Mouse (Mus musculus): Measurements from ENCODE around the gene Arxes1. TPM values are rescaled to one million over a fixed set of nuclear protein-coding genes. Genes with fewer than 3 reads are reported as not detected.
"Not testable (repeated sequence)": the region's sequence is repeated elsewhere in the genome, so short reads cannot be mapped to it uniquely, and the experiment has no call there.

Gene Arxes1
- polyA plus RNA-seq, 1 experiment = not detected

DNA sequence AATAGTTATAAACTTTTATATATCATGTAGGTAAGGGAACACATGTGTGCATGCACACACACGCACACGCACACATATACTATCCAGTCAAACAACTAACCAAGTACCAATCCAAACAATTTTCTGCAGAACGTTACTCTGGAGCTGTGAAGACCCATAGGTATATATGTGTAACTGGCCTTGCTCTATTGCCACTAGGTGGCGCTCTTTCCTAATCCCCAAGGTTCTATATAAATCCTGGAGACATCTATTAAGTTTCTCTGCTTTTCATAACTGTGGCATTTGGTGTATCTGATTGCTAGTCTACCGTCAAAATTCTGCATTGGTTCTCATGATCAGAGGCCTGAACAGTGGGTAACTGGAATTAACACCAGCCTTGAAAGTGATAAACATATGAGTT, 14.4 kb downstream of the Arxes1 start:
- Histone ChIP-seq H3K4me1 (ENCODE audit: control insufficient read depth, insufficient read depth, low read length) (no peaks in the 10 kb centered on the region), H3K27ac (ENCODE audit: insufficient read depth, low read depth, low read length) (no peak overlapping the region), H3K4me3 (ENCODE audit: insufficient read depth, low read length) (no peak overlapping the region)
- TF ChIP-seq POLR2A (IDR thresholded peaks at IDR 0.05; ENCODE audit: borderline replicate concordance, low read depth, low read length) (no peak), CTCF (IDR thresholded peaks at IDR 0.05; ENCODE audit: low read depth, low read length) (no peak)

DNA sequence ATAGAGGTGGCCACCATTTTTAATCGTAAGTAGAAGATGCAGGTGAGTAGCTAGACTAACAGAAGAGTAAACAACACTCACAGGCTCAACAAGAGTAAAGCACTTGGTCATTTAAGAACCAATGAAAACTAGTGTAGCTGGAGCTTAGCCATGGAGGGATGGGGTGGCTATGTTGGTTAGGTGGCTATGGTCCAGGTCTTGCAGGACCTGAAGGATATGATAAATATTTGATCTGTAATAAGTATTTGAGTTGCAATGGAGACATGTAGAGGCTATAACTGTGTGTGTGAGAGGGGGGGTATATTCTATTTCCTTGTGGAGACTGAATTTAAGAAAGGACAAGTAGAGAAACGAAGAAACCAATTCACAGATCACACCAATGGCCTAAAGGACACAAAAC, 18.1 kb downstream of the Arxes1 start:
- Histone ChIP-seq H3K27ac (ENCODE audit: insufficient read depth, low read depth, low read length) (no peak overlapping the region), H3K4me3 (ENCODE audit: insufficient read depth, low read length) (no peak overlapping the region), H3K4me1 (ENCODE audit: control insufficient read depth, insufficient read depth, low read length) (no peaks in the 10 kb centered on the region)
- TF ChIP-seq POLR2A (IDR thresholded peaks at IDR 0.05; ENCODE audit: borderline replicate concordance, low read depth, low read length) (no peak), CTCF (IDR thresholded peaks at IDR 0.05; ENCODE audit: low read depth, low read length) (no peak)

DNA sequence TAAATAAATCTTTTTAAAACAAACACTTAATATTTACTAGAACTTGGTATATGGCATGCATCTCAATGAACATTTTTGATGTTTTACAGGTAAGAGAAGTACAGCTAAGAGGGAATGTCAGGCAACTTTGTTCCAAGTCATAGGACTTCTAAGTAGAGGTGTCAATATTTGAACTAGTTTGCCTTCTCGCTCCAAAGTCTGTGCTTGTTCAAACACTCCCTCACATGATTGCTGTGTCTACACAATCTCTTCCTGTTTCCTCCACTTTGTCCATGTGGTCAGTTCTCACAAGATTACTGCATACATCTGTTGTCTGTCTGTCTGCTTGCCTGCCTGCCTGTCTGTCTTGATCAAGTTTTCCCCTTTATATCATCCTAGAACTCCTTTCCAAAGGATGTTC, 27.5 kb downstream of the Arxes1 start:
- no peak overlapping the region for H3K27ac ChIP-seq (ENCODE audit: insufficient read depth, low read depth, low read length)
- H3K4me1 ChIP-seq (ENCODE audit: control insufficient read depth, insufficient read depth, low read length) = no peaks in the 10 kb centered on the region
- no peak overlapping the region for H3K4me3 ChIP-seq (ENCODE audit: insufficient read depth, low read length)
- TF ChIP-seq CTCF (IDR thresholded peaks at IDR 0.05; ENCODE audit: low read depth, low read length) (no peak), POLR2A (IDR thresholded peaks at IDR 0.05; ENCODE audit: borderline replicate concordance, low read depth, low read length) (no peak)

DNA sequence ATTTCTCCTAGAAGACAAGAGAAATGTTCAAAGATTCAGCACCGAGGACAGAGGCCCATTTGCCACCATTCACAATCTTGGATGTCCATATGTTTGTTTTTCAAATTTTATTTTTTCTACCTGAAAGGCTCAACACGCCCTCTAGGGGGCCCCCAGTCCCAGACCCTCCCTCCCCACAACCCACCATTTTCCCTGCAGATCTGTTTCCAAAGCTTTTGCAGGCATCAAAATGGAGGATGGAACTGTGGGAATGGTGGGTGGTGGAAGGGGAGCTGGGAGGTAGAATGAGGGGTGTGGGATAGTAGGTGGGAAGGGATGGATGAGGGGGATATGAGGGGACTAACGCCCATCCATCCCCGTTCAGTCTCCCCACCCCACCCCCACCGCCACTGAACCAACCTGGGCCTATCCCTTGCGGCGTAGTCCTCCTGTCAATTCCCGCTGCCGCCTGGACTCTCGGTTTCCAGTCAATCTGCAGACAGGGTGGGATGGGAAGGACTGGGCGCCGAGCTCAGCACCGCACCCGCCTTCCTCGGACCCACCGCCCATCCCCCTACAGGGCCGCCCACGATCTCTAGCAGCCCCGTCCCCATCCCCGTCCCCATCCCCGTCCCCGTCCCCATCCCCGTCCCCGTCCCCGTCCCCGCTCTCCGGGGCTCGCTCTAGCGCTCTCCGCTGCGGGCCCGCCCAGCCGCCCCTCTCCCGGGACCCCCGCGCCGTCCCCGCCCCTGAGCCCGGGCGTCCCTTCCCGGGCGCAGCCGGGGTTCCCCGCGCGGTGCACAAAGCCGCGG, 34.2 kb downstream of the Arxes1 start:
- H3K4me1 ChIP-seq (ENCODE audit: control insufficient read depth, insufficient read depth, low read length); H3K27ac ChIP-seq (ENCODE audit: insufficient read depth, low read depth, low read length); H3K4me3 ChIP-seq (ENCODE audit: insufficient read depth, low read length): not testable (repeated sequence)

DNA sequence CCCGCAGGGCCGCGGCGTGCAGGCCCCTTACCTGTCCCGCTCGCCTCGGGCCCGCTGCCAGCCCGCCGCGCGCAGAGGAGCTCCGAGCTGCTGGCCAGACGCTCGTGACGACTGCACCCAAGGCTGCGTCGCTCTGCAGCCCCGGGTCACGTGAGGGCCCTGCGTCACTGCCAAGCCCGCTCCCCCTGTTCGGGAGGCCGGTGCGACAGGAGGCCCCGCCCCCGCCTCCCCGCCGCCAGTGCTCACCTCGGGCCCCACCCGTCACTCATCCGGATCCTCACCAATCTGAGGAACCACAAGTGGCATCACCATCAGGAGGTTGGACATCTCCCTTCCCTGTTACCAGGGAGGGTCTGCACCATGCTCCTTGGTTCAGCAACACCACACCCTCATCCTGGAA, 34.9 kb downstream of the Arxes1 start, which contains the start of gene Bex2:
Gene Bex2, minus strand, starts transcription at position 217 of the 400 bp plus-strand sequence.
- not testable (repeated sequence) for H3K4me1 ChIP-seq (ENCODE audit: control insufficient read depth, insufficient read depth, low read length); H3K27ac ChIP-seq (ENCODE audit: insufficient read depth, low read depth, low read length); H3K4me3 ChIP-seq (ENCODE audit: insufficient read depth, low read length)

Other genes starting within 250 kb of the Arxes1 start
- gene Bhlhb9, start 235.8 kb upstream of the Arxes1 start, polyA plus RNA-seq (2012; ENCODE audit: insufficient read depth, insufficient read length, missing spikeins) = 0.64 and 1.3 TPM in 2 replicates
- gene Gprasp2, start 194.3 kb upstream of the Arxes1 start, polyA plus RNA-seq (2012; ENCODE audit: insufficient read depth, insufficient read length, missing spikeins) = 1.9 TPM in 1 of 2 replicates, not detected in the other
- gene Arxes2, start 39.5 kb upstream of the Arxes1 start, polyA plus RNA-seq (2012; ENCODE audit: insufficient read depth, insufficient read length, missing spikeins) = not detected in 2 replicates
- not detected in 2 replicates for gene Bex2, start 34.9 kb downstream of the Arxes1 start, polyA plus RNA-seq (2012; ENCODE audit: insufficient read depth, insufficient read length, missing spikeins)
- gene Nxf3, start 51.9 kb downstream of the Arxes1 start, polyA plus RNA-seq (2012; ENCODE audit: insufficient read depth, insufficient read length, missing spikeins) = not detected in 2 replicates
- not detected in 2 replicates for gene Bex4, start 105.6 kb downstream of the Arxes1 start, polyA plus RNA-seq (2012; ENCODE audit: insufficient read depth, insufficient read length, missing spikeins)
- gene Tceal8, start 139.0 kb downstream of the Arxes1 start, polyA plus RNA-seq (2012; ENCODE audit: insufficient read depth, insufficient read length, missing spikeins) = 65.3 and 72.7 TPM in 2 replicates
- gene Tceal5, start 170.5 kb downstream of the Arxes1 start, polyA plus RNA-seq (2012; ENCODE audit: insufficient read depth, insufficient read length, missing spikeins) = not detected in 2 replicates
- gene Tceal7, start 181.4 kb downstream of the Arxes1 start, polyA plus RNA-seq (2012; ENCODE audit: insufficient read depth, insufficient read length, missing spikeins) = not detected in 2 replicates
- not detected in 2 replicates for gene Bex1, start 182.1 kb downstream of the Arxes1 start, polyA plus RNA-seq (2012; ENCODE audit: insufficient read depth, insufficient read length, missing spikeins)
- gene Tceal9, start 211.7 kb downstream of the Arxes1 start, polyA plus RNA-seq (2012; ENCODE audit: insufficient read depth, insufficient read length, missing spikeins) = 101 and 128 TPM in 2 replicates
- gene Bex3, start 236.9 kb downstream of the Arxes1 start, polyA plus RNA-seq (2012; ENCODE audit: insufficient read depth, insufficient read length, missing spikeins) = 49.1 and 57.3 TPM in 2 replicates